Mouse (Mus musculus): ENCODE data around the gene Gm7347. TPM values are rescaled to one million over a fixed set of nuclear protein-coding genes. Genes with fewer than 3 reads are reported as not detected.
"Not testable (repeated sequence)": the region's sequence is repeated elsewhere in the genome, so short reads cannot be mapped to it uniquely, and the experiment has no call there.

Gm7347 gene
- total RNA-seq (2021) = not detected
- long read RNA-seq = 0 reads

- DNase-seq (ENCODE audit: low spot score in 2 of 2) = not testable (repeated sequence)
Measured at GRCm38 (mm10) chr5:26058481-26058880, at the start of gene Gm7347. Gm7347 (minus strand) TSS chr5:26058581.

- DNase-seq (ENCODE audit: low spot score in 2 of 2) = not testable (repeated sequence)
Measured at GRCm38 (mm10) chr5:26105262-26105661, 46.9 kb upstream of the Gm7347 start, which contains the start of gene 5031410I06Rik. 5031410I06Rik (minus strand) TSS chr5:26105362.

GRCm38 (mm10) chr5:26089191-26089590 is 30.8 kb upstream of the Gm7347 start, which contains the start of gene Gm10471:
Gm10471 (minus strand) TSS chr5:26089291.
- not testable (repeated sequence) for DNase-seq (ENCODE audit: low spot score in 2 of 2)

DNA sequence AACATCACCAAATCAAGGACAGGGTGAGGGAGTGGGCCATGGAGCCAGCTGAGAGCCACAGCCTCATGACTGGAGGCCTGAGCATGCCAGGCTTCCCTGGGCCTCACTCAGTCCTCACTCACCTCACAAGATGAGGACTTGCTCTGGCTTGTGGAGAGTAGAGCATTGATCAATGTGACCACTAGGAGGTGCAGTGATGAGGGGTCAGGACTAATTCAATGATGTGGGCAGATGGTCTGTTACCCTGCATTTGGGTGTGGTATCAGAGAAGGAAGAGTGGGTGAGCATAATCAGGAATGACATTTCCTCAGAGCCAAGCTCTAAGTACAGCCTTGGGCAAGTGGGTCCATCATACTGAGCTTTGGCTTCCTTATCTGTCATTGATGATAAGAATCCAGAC is 20.6 kb upstream of the Gm7347 start:
- DNase-seq (ENCODE audit: low spot score in 2 of 2) = not testable (repeated sequence)

GRCm38 (mm10) chr5:26070716-26071115 is 12.3 kb upstream of the Gm7347 start:
- DNase-seq (ENCODE audit: low spot score in 2 of 2) = no peak

- not testable (repeated sequence) for DNase-seq (ENCODE audit: low spot score in 2 of 2)
Measured at GRCm38 (mm10) chr5:26039458-26039857, 18.9 kb downstream of the Gm7347 start, which contains the start of gene Speer4a. Speer4a (minus strand) TSS chr5:26039558.

DNA sequence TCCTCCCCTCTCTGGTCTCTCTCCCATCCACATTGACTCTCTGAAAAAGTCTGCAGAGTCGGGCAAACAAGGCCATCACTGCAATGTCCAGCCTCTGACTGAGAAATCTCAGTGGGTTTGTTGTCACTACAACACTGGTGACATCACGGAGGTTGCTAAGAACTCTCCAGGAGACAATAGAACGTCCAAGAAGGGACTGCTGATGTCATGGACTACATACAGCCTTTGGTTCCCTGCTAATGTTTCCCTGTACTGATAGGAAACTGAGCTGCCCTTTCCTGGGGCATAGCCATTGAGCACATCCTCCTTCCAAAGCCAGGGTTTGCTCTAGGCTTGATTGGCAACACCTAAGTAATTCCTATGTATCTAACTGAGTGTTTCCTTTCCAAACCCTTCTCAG is 35.6 kb downstream of the Gm7347 start, which contains the start of gene Gm5862:
Gene Gm5862 (minus strand): TSS at position 101 of the 400 bp plus-strand sequence.
- not testable (repeated sequence) for DNase-seq (ENCODE audit: low spot score in 2 of 2)

- DNase-seq (ENCODE audit: low spot score in 2 of 2) = not testable (repeated sequence)
Measured at GRCm38 (mm10) chr5:26007697-26008096, 50.7 kb downstream of the Gm7347 start.

DNA sequence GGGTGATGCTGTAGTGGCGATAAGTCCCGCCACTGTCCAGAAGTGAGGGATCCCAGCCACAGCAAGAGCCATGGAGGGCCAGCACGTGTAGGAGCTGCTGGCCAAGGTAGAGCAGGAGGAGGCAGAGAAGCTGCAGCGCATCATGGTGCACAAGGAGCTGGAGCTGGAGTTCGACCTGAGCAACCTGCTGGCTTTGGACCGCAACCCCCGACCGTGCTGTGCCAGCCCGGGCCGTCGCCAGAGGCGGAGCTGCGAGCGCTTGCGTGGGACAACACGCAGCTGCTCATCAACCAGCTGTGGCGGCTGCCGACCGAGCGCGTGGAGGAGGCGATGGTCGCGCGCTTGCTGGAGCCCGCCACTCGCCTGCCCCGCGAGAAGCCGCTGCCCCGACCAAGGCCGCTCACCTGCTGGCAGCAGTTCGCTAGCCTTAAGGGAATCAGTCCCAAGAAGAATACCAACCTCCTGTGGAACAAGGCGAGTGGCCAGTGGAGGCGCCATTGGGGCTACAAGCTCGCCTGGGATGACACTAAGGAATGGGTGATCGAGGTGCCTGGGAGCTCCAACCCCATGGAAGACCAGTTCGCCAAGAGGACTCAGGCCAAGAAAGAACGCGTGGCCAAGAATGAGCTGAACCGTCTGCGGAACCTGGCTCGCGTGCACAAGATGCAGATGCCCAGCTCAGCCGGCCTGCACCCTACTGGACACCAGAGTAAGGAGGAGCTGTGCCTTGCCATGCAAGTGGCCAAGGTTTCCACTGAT is 51.3 kb downstream of the Gm7347 start:
- DNase-seq (ENCODE audit: low spot score in 2 of 2) = peak in 1 of 2 experiments; percentile 16

DNA sequence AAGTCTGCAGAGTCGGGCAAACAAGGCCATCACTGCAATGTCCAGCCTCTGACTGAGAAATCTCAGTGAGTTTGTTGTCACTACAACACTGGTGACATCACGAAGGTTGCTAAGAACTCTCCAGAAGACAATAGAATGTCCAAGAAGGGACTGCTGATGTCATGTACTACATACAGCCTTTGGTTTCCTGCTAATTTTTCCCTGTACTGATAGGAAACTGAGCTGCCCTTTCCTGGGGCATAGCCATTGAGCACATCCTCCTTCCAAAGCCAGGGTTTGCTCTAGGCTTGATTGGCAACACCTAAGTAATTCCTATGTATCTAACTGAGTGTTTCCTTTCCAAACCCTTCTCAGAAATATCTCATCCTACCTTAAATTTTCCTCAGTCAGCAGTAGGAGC is 53.7 kb downstream of the Gm7347 start, which contains the start of gene Gm1979:
Gene Gm1979 (minus strand): TSS at position 101 of the 400 bp plus-strand sequence.
- not testable (repeated sequence) for DNase-seq (ENCODE audit: low spot score in 2 of 2)

Other genes with a start within 250 kb of the Gm7347 start
- not detected for gene Gm21663, start 116.2 kb downstream of the Gm7347 start, total RNA-seq (2021)
- gene Gm21671, start 104.2 kb downstream of the Gm7347 start, total RNA-seq (2021) = not detected
- not detected for gene Gm21680, start 85.9 kb downstream of the Gm7347 start, total RNA-seq (2021)
- not detected for gene Gm21698, start 69.9 kb downstream of the Gm7347 start, total RNA-seq (2021)
- gene Gm1979, start 53.8 kb downstream of the Gm7347 start, total RNA-seq (2021) = under 1 TPM in 1 of 2 experiments, not detected in 1; 0.22 TPM
- not detected for gene Gm5862, start 35.7 kb downstream of the Gm7347 start, total RNA-seq (2021)
- gene Speer4a, start 19.0 kb downstream of the Gm7347 start, total RNA-seq (2021) = not detected
- not detected for gene Gm10471, start 30.7 kb upstream of the Gm7347 start, total RNA-seq (2021)
- gene 5031410I06Rik, start 46.8 kb upstream of the Gm7347 start, total RNA-seq (2021) = not detected
- not detected for gene Gm10220, start 62.8 kb upstream of the Gm7347 start, total RNA-seq (2021)
- gene Gm7361, start 199.1 kb upstream of the Gm7347 start, total RNA-seq (2021) = under 1 TPM; 0.28 to 0.37 TPM